Mouse (Mus musculus) spleen, postnatal 4 days (tissue): ENCODE results near the gene Gm49354.
"Not testable (repeated sequence)": the region's sequence is repeated elsewhere in the genome, so short reads cannot be mapped to it uniquely, and the experiment has no call there.

Source experiments
- DNase-seq, 2 experiments: peaks; one replicate each; pipeline ENCODE4 v3.0.0; 2022; ENCODE audit warnings: low spot score in 2 of 2

Gm49354 gene

DNA sequence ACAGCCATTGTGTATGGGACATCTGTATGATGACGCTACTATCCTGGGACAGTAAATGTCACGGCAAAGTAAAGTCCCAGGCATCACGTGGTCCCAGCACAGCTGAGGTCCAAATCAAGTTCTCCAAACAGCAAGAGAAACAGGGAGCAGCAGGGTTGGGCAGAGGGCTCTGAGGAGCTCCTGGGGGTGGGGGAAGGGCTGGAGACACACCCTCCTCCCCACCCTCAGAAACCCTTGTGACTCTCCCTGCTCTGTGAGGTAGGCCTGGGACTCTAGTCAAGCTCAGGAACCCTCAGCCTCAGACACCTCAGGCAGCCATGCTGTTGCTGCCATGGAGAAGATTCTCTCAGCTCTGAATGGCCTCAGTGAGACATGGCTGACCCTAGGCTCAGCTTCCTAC is 70.1 kb downstream of the Gm49354 start, which contains the start of gene Spata31d1b:
Gene Spata31d1b (plus strand): TSS at position 301 of the 400 bp plus-strand sequence.
- not testable (repeated sequence) for DNase-seq

DNA sequence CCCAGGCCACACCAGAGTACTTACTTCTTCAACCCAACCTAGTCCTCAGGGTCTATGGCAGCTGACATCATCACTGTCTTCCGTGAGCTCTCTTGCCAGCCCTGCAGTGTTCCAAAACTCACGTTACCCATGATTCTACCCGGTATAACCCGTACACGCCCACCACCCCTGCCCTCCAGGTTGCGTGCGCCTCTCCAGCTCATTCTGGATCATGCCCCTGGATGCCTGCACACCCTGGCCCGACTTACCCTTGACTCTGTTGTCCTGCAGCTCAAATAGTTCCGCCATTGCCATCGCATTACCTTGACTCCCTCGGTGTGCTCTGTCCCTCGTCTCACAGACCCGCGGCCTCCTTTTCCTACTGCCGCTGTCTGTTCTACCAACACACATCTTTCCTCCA is 71.8 kb downstream of the Gm49354 start, which contains the start of gene Spata31d1a:
Gene Spata31d1a (minus strand): TSS at position 101 of the 400 bp plus-strand sequence.
- no peak for DNase-seq
